Mouse (Mus musculus) intestine, postnatal 0 days (tissue): ENCODE measurements around the gene Gm47791. TPM values are rescaled to one million over a fixed set of nuclear protein-coding genes. Genes with fewer than 3 reads are reported as not detected.
A peak's percentile ranks its signal among the peaks of the same experiment; 100 is the strongest.

Experiments
- ATAC-seq: fragments of 200-750 bp; cut with Nextera tagmentation; 2 replicates; pipeline ENCODE4 v1.8.0; 2017; ENCODE audit warnings: mild to moderate bottlenecking, moderate TSS enrichment, moderate library complexity
- H3K27ac ChIP-seq: fragments of 300-500 bp; sonication (generic); 2 replicates; pipeline ENCODE4 v1.5.1; 2014; ENCODE audit warnings: mild to moderate bottlenecking, low read depth, low read length, moderate library complexity
- H3K27me3 ChIP-seq: fragments of 300-500 bp; sonication (generic); replicated peaks from 2 replicates; pipeline ENCODE4 v1.6.1; 2014; ENCODE audit warnings: low read length, mixed read lengths; ENCODE audit not compliant: control insufficient read depth, insufficient read depth
- H3K36me3 ChIP-seq: fragments of 300-500 bp; sonication (generic); 2 replicates; pipeline ENCODE4 v1.6.1; 2014; ENCODE audit warnings: mild to moderate bottlenecking, moderate library complexity; ENCODE audit not compliant: control insufficient read depth, insufficient read depth
- H3K4me1 ChIP-seq: fragments of 300-500 bp; sonication (generic); replicated peaks from 2 replicates; pipeline ENCODE4 v1.6.1; 2014; ENCODE audit warnings: antibody characterized with exemption, low read length, mixed read lengths; ENCODE audit not compliant: control insufficient read depth, insufficient read depth
- H3K4me2 ChIP-seq: fragments of 300-500 bp; sonication (generic); replicated peaks from 2 replicates; pipeline ENCODE4 v1.6.1; 2014; ENCODE audit warnings: low read depth, mild to moderate bottlenecking, moderate library complexity
- H3K4me3 ChIP-seq: fragments of 300-500 bp; sonication (generic); 2 replicates; pipeline ENCODE4 v1.5.1; 2014; ENCODE audit warnings: low read depth, low read length
- H3K9ac ChIP-seq: fragments of 300-500 bp; sonication (generic); 2 replicates; pipeline ENCODE4 v1.6.1; 2014; ENCODE audit warnings: mild to moderate bottlenecking, low read depth, low read length
- H3K9me3 ChIP-seq: fragments of 300-500 bp; sonication (generic); 2 replicates; pipeline ENCODE4 v1.6.1; 2016; ENCODE audit warnings: mixed run types; ENCODE audit not compliant: control insufficient read depth
- CTCF ChIP-seq: sonication (generic); IDR thresholded peaks from 2 replicates; pipeline ENCODE4 v1.5.1; 2016; ENCODE audit warnings: low read depth, mild to moderate bottlenecking, control low read depth, antibody characterized with exemption, moderate library complexity
- WGBS: fragments of 180-500 bp; shearing (Covaris S2); extraction: QIAGEN DNeasy Blood & Tissue Kit; methylation state at CpG from one replicate; pipeline ENCODE4 v1.1.7; 2014; 5-methylcytosine and 5-hydroxymethylcytosine counted together
- polyA plus RNA-seq: library from polyadenylated mRNA; unstranded; fragments of >200 nt; fragmentation: Nextera tagmentation; extraction: Ambion mirVana; gene quantifications from 2 replicates; pipeline ENCODE4 v1.2.1, GENCODE M21; 2015

Gene Gm47791
- polyA plus RNA-seq, 1 experiment from 2014 or later, result not detected

DNA sequence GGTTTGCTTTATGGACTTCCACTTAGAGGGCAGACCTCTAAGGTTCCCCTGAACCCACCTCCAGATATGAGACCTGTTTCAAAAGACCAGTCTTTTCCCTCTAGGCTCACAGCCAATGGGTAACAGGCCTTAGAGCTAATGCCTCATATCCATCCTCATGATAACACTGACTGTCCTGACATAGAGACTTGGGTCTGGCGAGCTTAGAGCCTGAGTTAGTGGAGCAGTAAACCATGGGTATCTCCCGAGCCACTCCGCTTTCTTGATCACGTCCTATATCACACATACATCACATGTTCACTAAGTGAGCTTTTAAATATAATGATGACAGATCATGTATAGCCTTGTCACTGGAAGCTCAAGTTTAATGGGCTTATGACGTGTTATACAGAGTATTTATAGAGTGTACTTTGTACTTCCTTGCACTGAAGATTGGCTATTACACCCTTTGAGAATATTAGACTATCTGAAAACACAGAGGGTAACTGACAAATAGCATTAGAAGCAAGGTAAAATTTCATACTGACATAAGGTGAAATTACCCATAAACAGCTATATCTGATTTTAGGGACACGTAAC, 8.4 kb upstream of the Gm47791 start:
- Histone ChIP-seq H3K4me3 (no peak overlapping the region), H3K4me1 (no peaks in the 10 kb centered on the region; the same call in 1 of the 2 replicates), H3K27ac (peak overlapping the region; percentile 71), H3K36me3 (no peaks in the 10 kb centered on the region), H3K9ac (no peak overlapping the region), H3K4me2 (no peak overlapping the region), H3K27me3 (no peaks in the 10 kb centered on the region), H3K9me3 (no peaks in the 10 kb centered on the region)
- WGBS, result 45% methylated on average over 6 of the region's 6 CpGs
- peak; percentile 84 for ATAC-seq
- TF ChIP-seq CTCF, result no peak

DNA sequence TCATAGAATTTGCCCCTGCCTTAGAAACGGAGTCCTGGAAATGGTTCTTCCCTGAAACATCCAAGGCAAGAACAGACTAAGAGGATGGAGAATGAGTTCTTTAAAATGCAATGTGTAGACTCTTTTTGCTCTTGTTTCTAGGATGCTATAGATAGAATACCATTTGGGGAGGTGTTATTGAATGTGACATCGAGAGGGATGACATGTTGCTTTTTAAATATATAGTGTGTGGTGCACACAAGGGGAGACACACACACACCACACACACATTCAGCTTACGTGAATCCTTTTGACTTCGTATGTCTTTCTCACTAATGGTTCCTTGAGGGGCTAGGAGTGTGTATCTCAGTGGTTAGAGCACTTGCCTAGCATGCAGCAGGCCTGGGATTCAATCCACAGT, 4.2 kb upstream of the Gm47791 start:
- WGBS, result 95% methylated on average over 4 of the region's 4 CpGs
- H3K4me3 ChIP-seq, result no peak overlapping the region
- no peaks in the 10 kb centered on the region; the same call in 1 of the 2 replicates for H3K4me1 ChIP-seq
- no peak overlapping the region for H3K9ac ChIP-seq
- no peak for TF ChIP-seq CTCF
- ATAC-seq, result no peak
- no peak overlapping the region for H3K4me2 ChIP-seq
- no peaks in the 10 kb centered on the region for H3K36me3 ChIP-seq
- no peak overlapping the region for H3K27ac ChIP-seq
- no peaks in the 10 kb centered on the region for H3K9me3 ChIP-seq
- H3K27me3 ChIP-seq, result no peaks in the 10 kb centered on the region

DNA sequence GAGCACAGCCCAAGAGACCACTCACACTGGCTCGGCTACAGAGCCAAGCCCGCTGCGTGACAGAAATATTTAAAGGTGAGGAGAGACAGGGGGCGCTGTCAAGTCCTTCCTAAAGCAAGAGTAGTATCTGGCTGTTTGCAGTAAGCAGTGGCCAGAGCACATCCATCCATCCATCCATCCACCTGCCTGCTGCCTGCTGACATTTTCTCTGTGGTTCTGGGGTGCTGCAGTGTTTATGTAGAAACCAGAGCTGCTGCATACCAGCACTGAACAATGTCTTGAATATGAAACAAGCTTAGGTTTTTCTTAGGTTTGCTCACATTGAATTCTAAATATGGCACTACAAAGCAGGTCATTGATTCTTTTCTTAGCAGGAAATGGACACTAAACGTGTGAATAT, 2.2 kb upstream of the Gm47791 start:
- 72% methylated on average over 5 of the region's 5 CpGs for WGBS
- ATAC-seq, result no peak
- Histone ChIP-seq H3K36me3 (no peaks in the 10 kb centered on the region), H3K4me2 (no peak overlapping the region), H3K4me3 (no peak overlapping the region), H3K27ac (no peak overlapping the region), H3K9me3 (no peaks in the 10 kb centered on the region), H3K9ac (no peak overlapping the region), H3K27me3 (no peaks in the 10 kb centered on the region), H3K4me1 (no peaks in the 10 kb centered on the region)
- TF ChIP-seq CTCF, result peak; percentile 22; the same call in 1 of the 2 replicates

DNA sequence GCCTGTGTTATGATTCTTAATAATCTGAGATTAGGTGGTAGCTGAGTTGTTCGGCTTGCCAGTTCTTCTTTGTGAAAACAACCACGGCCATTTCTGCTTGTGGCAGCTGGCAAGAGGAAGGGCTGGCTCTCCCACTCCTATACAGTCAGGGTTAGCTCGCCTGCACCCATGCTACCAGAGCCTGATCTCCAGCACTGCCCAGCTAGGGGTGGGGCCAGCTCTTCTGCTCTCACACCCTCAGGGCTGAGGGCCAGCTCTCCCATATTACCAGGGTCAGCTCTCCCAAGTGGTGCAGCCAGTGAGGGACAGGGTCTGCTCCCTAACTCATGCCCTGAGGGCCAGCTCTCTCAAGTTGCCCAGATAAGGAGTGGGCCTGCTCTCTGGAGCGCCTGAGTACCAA, 1.4 kb upstream of the Gm47791 start:
- no peak for ATAC-seq
- no peaks in the 10 kb centered on the region for H3K9me3 ChIP-seq
- no peak for TF ChIP-seq CTCF
- no peak overlapping the region for H3K9ac ChIP-seq
- no peaks in the 10 kb centered on the region for H3K4me1 ChIP-seq
- no peaks in the 10 kb centered on the region for H3K36me3 ChIP-seq
- no peak overlapping the region for H3K4me3 ChIP-seq
- H3K4me2 ChIP-seq, result no peak overlapping the region
- WGBS, result 80% methylated on average over 4 of the region's 4 CpGs
- H3K27me3 ChIP-seq, result no peaks in the 10 kb centered on the region
- H3K27ac ChIP-seq, result no peak overlapping the region

DNA sequence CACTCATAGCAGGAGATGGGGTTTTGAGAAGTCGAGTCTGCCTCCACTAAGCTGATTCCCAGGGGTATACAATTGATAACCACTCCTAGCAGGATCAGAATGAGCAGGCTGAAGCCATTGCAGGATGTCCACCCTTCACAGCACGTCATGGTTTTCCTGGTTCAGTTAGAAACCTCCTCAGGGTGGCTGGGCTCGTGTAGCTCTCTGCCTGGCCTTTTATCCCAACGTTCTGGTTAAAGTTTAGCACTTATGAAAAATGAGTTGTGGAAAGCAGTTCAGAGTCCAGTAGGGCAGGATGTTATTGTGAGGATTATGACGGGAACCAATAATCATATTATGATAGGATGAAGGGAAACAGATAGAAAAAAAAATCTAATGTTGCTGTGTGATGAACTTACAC, 2.8 kb downstream of the Gm47791 start, which contains the start of gene Tm4sf20:
Gene Tm4sf20 (minus strand): TSS at position 193 of the 400 bp plus-strand sequence.
- H3K4me1 ChIP-seq, result no peaks in the 10 kb centered on the region
- no peaks in the 10 kb centered on the region for H3K27me3 ChIP-seq
- peak within 1 kb of the TSS; percentile 43 for H3K4me3 ChIP-seq
- peak within 1 kb of the TSS; percentile 62 for H3K4me2 ChIP-seq
- peak within 1 kb of the TSS; percentile 91 for H3K27ac ChIP-seq
- H3K9me3 ChIP-seq, result no peaks in the 10 kb centered on the region
- peak within 1 kb of the TSS; percentile 58 for H3K9ac ChIP-seq
- H3K36me3 ChIP-seq, result no peaks in the 10 kb centered on the region; the same call in 1 of the 2 replicates
- WGBS, result 25% methylated on average over 5 of the region's 5 CpGs
- no peak for TF ChIP-seq CTCF
- ATAC-seq, result peak; percentile 65

DNA sequence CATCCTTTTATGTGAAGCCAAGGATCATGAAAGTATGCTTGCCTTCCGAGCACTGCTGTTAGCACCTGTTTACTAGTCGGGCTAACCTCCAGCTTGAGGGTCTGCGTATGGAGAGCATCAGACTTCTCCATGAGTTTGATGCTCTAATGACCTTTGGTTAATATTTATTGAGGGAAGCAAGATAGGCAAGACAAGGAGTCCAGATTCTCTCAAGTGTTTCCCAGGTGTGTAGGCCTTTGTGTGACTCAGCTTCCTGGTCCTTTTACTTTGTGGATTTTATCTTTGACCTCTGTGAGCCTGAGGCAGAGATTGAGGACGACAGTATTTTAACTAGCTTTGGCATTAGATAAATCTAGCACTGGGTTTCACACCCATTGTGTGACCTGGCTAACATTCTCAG, 4.4 kb downstream of the Gm47791 start:
- WGBS, result 21% methylated on average over 4 of the region's 4 CpGs
- H3K9ac ChIP-seq, result 0 out of 2 replicates have a peak overlapping the region, but pooled peaks have one; percentile 58
- peak; percentile 73 for ATAC-seq
- peak overlapping the region; percentile 91 for H3K27ac ChIP-seq
- peak overlapping the region; percentile 62 for H3K4me2 ChIP-seq
- TF ChIP-seq CTCF, result no peak
- no peaks in the 10 kb centered on the region; the same call in 1 of the 2 replicates for H3K4me1 ChIP-seq
- no peaks in the 10 kb centered on the region for H3K27me3 ChIP-seq
- peaks cover 1% of the 10 kb centered on the region; the same call in 1 of the 2 replicates for H3K36me3 ChIP-seq
- peak overlapping the region; percentile 43 for H3K4me3 ChIP-seq
- H3K9me3 ChIP-seq, result no peaks in the 10 kb centered on the region
